Mouse (Mus musculus): ENCODE data around the gene Rpl10. TPM values are rescaled to one million over a fixed set of nuclear protein-coding genes. Genes with fewer than 3 reads are reported as not detected.
A peak's percentile ranks its signal among the peaks of the same experiment; 100 is the strongest.

The Rpl10 gene
- polyA plus RNA-seq, 1 experiment from 2014 or later: 1,104 TPM

- Histone ChIP-seq H3K4me3 (ENCODE audit: inconsistent target) (peak within 1 kb of the TSS; percentile 65), H3K36me3 (ENCODE audit: inconsistent target) (no peaks in the 10 kb centered on the region), H3K27ac (peak within 1 kb of the TSS; percentile 59), H3K79me2 (ENCODE audit: inconsistent target) (peaks cover 36% of the 10 kb centered on the region)
- 21% methylated on average over 25 of the region's 37 CpGs for WGBS (ENCODE audit: missing documents)
These were observed 26.2 kb downstream of the Rpl10 start, which contains the start of gene Atp6ap1 for GRCm38 (mm10) chrX:74296538-74297448. Gene Atp6ap1 (plus strand): TSS chrX:74297097.

- Histone ChIP-seq H3K79me2 (ENCODE audit: inconsistent target) (peaks cover 51% of the 10 kb centered on the region), H3K27ac (no peak overlapping the region), H3K4me3 (ENCODE audit: inconsistent target) (no peak overlapping the region), H3K36me3 (ENCODE audit: inconsistent target) (no peaks in the 10 kb centered on the region)
- 100% methylated on average over 1 of the region's 1 CpGs for WGBS (ENCODE audit: missing documents)
These were observed 27.7 kb downstream of the Rpl10 start for GRCm38 (mm10) chrX:74298348-74298747.

- Histone ChIP-seq H3K79me2 (ENCODE audit: inconsistent target) (peaks cover 54% of the 10 kb centered on the region), H3K36me3 (ENCODE audit: inconsistent target) (no peaks in the 10 kb centered on the region), H3K27ac (peak overlapping the region; percentile 65), H3K4me3 (ENCODE audit: inconsistent target) (no peak overlapping the region)
- 67% methylated on average over 3 of the region's 3 CpGs for WGBS (ENCODE audit: missing documents)
These were observed 29.1 kb downstream of the Rpl10 start for GRCm38 (mm10) chrX:74299721-74300120.

- WGBS (ENCODE audit: missing documents): 24% methylated on average over 31 of the region's 41 CpGs
- Histone ChIP-seq H3K27ac (peak within 1 kb of the TSS; percentile 65), H3K79me2 (ENCODE audit: inconsistent target) (peaks cover 59% of the 10 kb centered on the region), H3K4me3 (ENCODE audit: inconsistent target) (peak within 1 kb of the TSS; percentile 58), H3K36me3 (ENCODE audit: inconsistent target) (peaks cover 9% of the 10 kb centered on the region; the same call in 1 of the 2 replicates)
These were observed 34.5 kb downstream of the Rpl10 start, which contains the start of gene Gdi1 for GRCm38 (mm10) chrX:74304867-74305700. Gene Gdi1 (plus strand): TSS chrX:74304998.

GRCm38 (mm10) chrX:74312540-74313464 lies 42.2 kb downstream of the Rpl10 start, which contains the start of gene Fam50a:
Gene Fam50a (plus strand): TSS chrX:74313033.
- Histone ChIP-seq H3K4me3 (ENCODE audit: inconsistent target) (peak within 1 kb of the TSS; percentile 51), H3K36me3 (ENCODE audit: inconsistent target) (peaks cover 9% of the 10 kb centered on the region; the same call in 1 of the 2 replicates), H3K27ac (peak within 1 kb of the TSS; percentile 60), H3K79me2 (ENCODE audit: inconsistent target) (peaks cover 23% of the 10 kb centered on the region)
- 17% methylated on average over 47 of the region's 59 CpGs for WGBS (ENCODE audit: missing documents)

Other genes starting within 250 kb of the Rpl10 start
- 56.5 to 75.1 TPM (median 66.5 TPM) in 3 replicates for gene Irak1, start 246.9 kb upstream of the Rpl10 start, polyA plus RNA-seq (2018)
- gene Opn1mw, start 143.3 kb upstream of the Rpl10 start, polyA plus RNA-seq (2018): not detected in 3 replicates
- 13.0 to 16.3 TPM (median 15.6 TPM) in 3 replicates for gene Mecp2, start 135.4 kb upstream of the Rpl10 start, polyA plus RNA-seq (2018)
- not detected in 3 replicates for gene Tex28, start 103.0 kb upstream of the Rpl10 start, polyA plus RNA-seq (2018)
- gene Tktl1, start 93.6 kb upstream of the Rpl10 start, polyA plus RNA-seq (2018): not detected in 3 replicates
- 167 to 435 TPM (median 388 TPM) in 3 replicates for gene Flna, start 21.0 kb upstream of the Rpl10 start, polyA plus RNA-seq (2018)
- 35.7 to 94.2 TPM (median 47.2 TPM) in 3 replicates for gene Emd, start 16.1 kb upstream of the Rpl10 start, polyA plus RNA-seq (2018)
- gene Taz, start 11.1 kb downstream of the Rpl10 start, polyA plus RNA-seq (2018): 20.9 to 53.4 TPM (median 35.7 TPM) in 3 replicates
- gene Dnase1l1, start 11.5 kb downstream of the Rpl10 start, polyA plus RNA-seq (2018): 142 to 185 TPM (median 160 TPM) in 3 replicates
- 423 to 572 TPM (median 484 TPM) in 3 replicates for gene Atp6ap1, start 26.3 kb downstream of the Rpl10 start, polyA plus RNA-seq (2018)
- 40.7 to 86.1 TPM (median 74.6 TPM) in 3 replicates for gene Gdi1, start 34.2 kb downstream of the Rpl10 start, polyA plus RNA-seq (2018)
- 106 to 278 TPM (median 113 TPM) in 3 replicates for gene Fam50a, start 42.2 kb downstream of the Rpl10 start, polyA plus RNA-seq (2018)
- gene Plxna3, start 58.3 kb downstream of the Rpl10 start, polyA plus RNA-seq (2018): 1.9 to 2.8 TPM (median 2.2 TPM) in 3 replicates
- gene Lage3, start 82.8 kb downstream of the Rpl10 start, polyA plus RNA-seq (2018): 25.6 to 62.6 TPM (median 35.9 TPM) in 3 replicates
- gene Ubl4a, start 102.4 kb downstream of the Rpl10 start, polyA plus RNA-seq (2018): 17.1 to 29.5 TPM (median 25.0 TPM) in 3 replicates
- gene Slc10a3, start 102.5 kb downstream of the Rpl10 start, polyA plus RNA-seq (2018): 25.6 to 29.5 TPM (median 27.5 TPM) in 3 replicates
- gene Fam3a, start 122.5 kb downstream of the Rpl10 start, polyA plus RNA-seq (2018): 24.1 to 37.8 TPM (median 27.4 TPM) in 3 replicates
- 21.1 to 27.6 TPM (median 22.4 TPM) in 3 replicates for gene Ikbkg, start 122.5 kb downstream of the Rpl10 start, polyA plus RNA-seq (2018)
- 140 to 235 TPM (median 171 TPM) in 3 replicates for gene G6pdx, start 158.4 kb downstream of the Rpl10 start, polyA plus RNA-seq (2018)
- gene Gm6880, start 210.6 kb downstream of the Rpl10 start, polyA plus RNA-seq (2018): not detected in 3 replicates